Mouse (Mus musculus) stomach, postnatal 0 days (tissue): ENCODE measurements around the gene Rab11b. TPM values are rescaled to one million over a fixed set of nuclear protein-coding genes. Genes with fewer than 3 reads are reported as not detected.

ENCODE experiments used
- ATAC-seq: fragments of 200-750 bp; cut with Nextera tagmentation; 2 replicates; pipeline ENCODE4 v1.8.0; 2017; ENCODE audit not compliant: low FRiP score, low TSS enrichment
- DNase-seq: peaks from one replicate; pipeline ENCODE4 v3.0.0-alpha.2; 2016; ENCODE audit warnings: low spot score
- H3K27ac ChIP-seq: fragments of 300-500 bp; sonication (generic); replicated peaks from 2 replicates; pipeline ENCODE4 v1.5.1; 2014; ENCODE audit warnings: mild to moderate bottlenecking, control low read depth
- H3K27me3 ChIP-seq: fragments of 300-500 bp; sonication (generic); 2 replicates; pipeline ENCODE4 v1.6.1; 2014; ENCODE audit warnings: low read length; ENCODE audit not compliant: control insufficient read depth, insufficient read depth
- H3K36me3 ChIP-seq: fragments of 300-500 bp; sonication (generic); 2 replicates; pipeline ENCODE4 v1.6.1; 2014; ENCODE audit warnings: low read length, mixed read lengths; ENCODE audit not compliant: control insufficient read depth, insufficient read depth
- H3K4me1 ChIP-seq: fragments of 300-500 bp; sonication (generic); replicated peaks from 2 replicates; pipeline ENCODE4 v1.6.1; 2014; ENCODE audit warnings: antibody characterized with exemption; ENCODE audit not compliant: control insufficient read depth, insufficient read depth
- H3K4me2 ChIP-seq: fragments of 300-500 bp; sonication (generic); replicated peaks from 2 replicates; pipeline ENCODE4 v1.6.1; 2014; ENCODE audit warnings: low read depth, mild to moderate bottlenecking, control low read depth, moderate library complexity
- H3K4me3 ChIP-seq: fragments of 300-500 bp; sonication (generic); 2 replicates; pipeline ENCODE4 v1.5.1; 2014; ENCODE audit warnings: low read depth, low read length, control low read depth
- H3K9ac ChIP-seq: fragments of 300-500 bp; sonication (generic); 2 replicates; pipeline ENCODE4 v1.6.1; 2014; ENCODE audit warnings: mild to moderate bottlenecking, low read length, control low read depth, mixed read lengths
- H3K9me3 ChIP-seq: fragments of 300-500 bp; sonication (generic); 2 replicates; pipeline ENCODE4 v1.6.1; 2016; ENCODE audit warnings: low read length; ENCODE audit not compliant: control insufficient read depth
- CTCF ChIP-seq: IDR thresholded peaks from 2 replicates; pipeline ENCODE4 v1.5.1; 2016; ENCODE audit warnings: antibody characterized with exemption, low read depth, mild to moderate bottlenecking, moderate library complexity
- EP300 ChIP-seq: optimal IDR thresholded peaks from 2 replicates; pipeline ENCODE3; 2016; ENCODE audit warnings: antibody characterized with exemption
- WGBS: fragments of 180-500 bp; shearing (Covaris S2); extraction: QIAGEN DNeasy Blood & Tissue Kit; methylation state at CpG from one replicate; pipeline ENCODE4 v1.1.7; 2014; 5-methylcytosine and 5-hydroxymethylcytosine counted together
- polyA plus RNA-seq: library from polyadenylated mRNA; unstranded; fragments of >200 nt; fragmentation: Nextera tagmentation; extraction: Ambion mirVana; gene quantifications from 2 replicates; pipeline ENCODE4 v1.2.1, GENCODE M21; 2015

Gene Rab11b
- polyA plus RNA-seq, 1 experiment from 2014 or later, result 164 TPM

GRCm38 (mm10) chr17:33779271-33779966, 19.1 kb upstream of the Rab11b start:
- 18% methylated on average over 9 of the region's 9 CpGs for WGBS
- Histone ChIP-seq H3K27me3 (no peaks in the 10 kb centered on the region), H3K36me3 (no peaks in the 10 kb centered on the region), H3K9ac (peak overlapping the region; percentile 24), H3K4me3 (peak overlapping the region; percentile 24), H3K27ac (peak overlapping the region; percentile 84), H3K9me3 (no peaks in the 10 kb centered on the region), H3K4me1 (peaks cover 31% of the 10 kb centered on the region), H3K4me2 (peak overlapping the region; percentile 75)
- peak; percentile 85 for ATAC-seq
- TF ChIP-seq CTCF (no peak), EP300 (peak; percentile 81)
- DNase-seq, result peak; percentile 87

DNA sequence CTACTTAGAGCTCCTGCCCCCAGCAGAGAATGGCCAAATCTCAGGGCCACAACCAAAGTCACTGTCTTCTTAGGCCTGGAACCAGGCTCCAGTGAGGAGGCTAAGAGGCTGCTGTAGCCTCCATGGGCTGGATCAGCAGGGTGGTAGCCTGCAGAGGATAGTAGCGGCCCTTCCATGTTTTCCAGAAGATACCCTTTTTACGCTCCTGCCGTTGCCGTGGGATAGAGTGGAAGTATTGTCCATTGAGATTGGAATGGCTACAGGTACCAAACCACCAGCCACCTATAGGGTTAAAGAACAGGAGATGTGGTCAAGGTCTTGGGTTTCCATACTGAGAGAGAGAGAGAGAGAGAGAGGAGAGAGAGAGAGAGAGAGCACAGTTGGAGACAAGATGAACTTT, 15.0 kb upstream of the Rab11b start:
- H3K4me3 ChIP-seq, result no peak overlapping the region
- H3K4me2 ChIP-seq, result no peak overlapping the region
- ATAC-seq (no peak), DNase-seq (no peak)
- H3K36me3 ChIP-seq, result no peaks in the 10 kb centered on the region
- H3K4me1 ChIP-seq, result peaks cover 14% of the 10 kb centered on the region
- TF ChIP-seq CTCF (no peak), EP300 (no peak)
- no peak overlapping the region for H3K9ac ChIP-seq
- no peaks in the 10 kb centered on the region for H3K27me3 ChIP-seq
- H3K27ac ChIP-seq, result no peak overlapping the region
- 97% methylated on average over 4 of the region's 4 CpGs for WGBS
- no peaks in the 10 kb centered on the region for H3K9me3 ChIP-seq

DNA sequence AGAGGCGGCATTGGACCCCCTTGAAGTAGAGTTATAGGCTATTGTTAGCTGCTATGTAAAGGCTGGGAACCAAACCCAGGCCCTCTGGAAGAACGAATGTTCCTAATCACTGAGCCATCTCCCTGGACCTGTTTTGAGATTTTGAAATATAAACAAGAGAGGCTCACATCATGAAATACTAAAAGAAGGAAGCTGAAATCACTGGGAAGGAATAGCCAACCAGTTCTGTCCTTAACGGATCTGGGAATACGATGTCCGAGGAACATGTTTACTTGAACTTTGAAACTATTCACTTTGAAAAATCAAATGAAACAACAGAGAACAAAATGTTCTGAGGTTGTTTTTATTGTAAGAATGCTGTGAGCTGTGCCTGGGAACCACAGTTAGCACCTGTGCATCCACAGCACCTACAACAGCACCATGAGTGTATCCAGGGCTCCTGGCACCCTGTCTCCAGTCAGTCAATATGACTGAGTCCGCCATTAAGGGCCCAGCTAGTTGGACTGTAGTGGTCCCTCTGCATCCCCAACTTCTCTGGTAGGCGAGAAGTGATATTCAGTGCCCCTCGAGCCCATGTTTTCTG, 14.3 kb upstream of the Rab11b start:
- no peak for DNase-seq
- no peak overlapping the region for H3K4me2 ChIP-seq

GRCm38 (mm10) chr17:33773871-33774572, 13.7 kb upstream of the Rab11b start:
- H3K9ac ChIP-seq, result no peak overlapping the region

More for the DNA sequence above, 14.3 kb upstream of the Rab11b start:
- Histone ChIP-seq H3K4me3 (no peak overlapping the region), H3K9me3 (no peaks in the 10 kb centered on the region), H3K9ac (no peak overlapping the region), H3K27me3 (no peaks in the 10 kb centered on the region), H3K4me1 (peaks cover 8% of the 10 kb centered on the region), H3K27ac (no peak overlapping the region), H3K36me3 (no peaks in the 10 kb centered on the region)
- TF ChIP-seq EP300 (no peak), CTCF (no peak)
- WGBS, result 79% methylated on average over 8 of the region's 8 CpGs
- ATAC-seq, result no peak

DNA sequence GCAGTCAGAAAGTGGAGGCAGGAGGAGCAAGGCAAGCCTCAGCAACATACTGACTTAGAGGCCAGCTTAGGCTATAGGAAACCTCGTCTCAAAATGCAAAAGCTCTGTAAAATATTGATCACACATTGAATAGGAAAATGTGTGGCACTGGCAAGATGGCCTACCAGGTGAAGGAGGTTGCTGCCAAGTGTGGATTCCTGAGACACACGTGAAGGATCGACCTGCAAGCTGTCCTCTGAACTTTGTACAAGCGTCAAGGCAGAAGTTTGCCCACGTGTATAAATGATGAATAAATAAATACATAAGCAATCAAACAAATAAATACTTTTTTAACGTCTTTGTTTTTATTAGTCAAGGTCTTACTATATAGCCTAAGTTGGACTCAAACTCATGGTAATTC, 13.1 kb upstream of the Rab11b start:
- Histone ChIP-seq H3K27me3 (no peaks in the 10 kb centered on the region), H3K9me3 (no peaks in the 10 kb centered on the region), H3K36me3 (no peaks in the 10 kb centered on the region), H3K9ac (no peak overlapping the region), H3K27ac (no peak overlapping the region), H3K4me2 (no peak overlapping the region), H3K4me3 (no peak overlapping the region), H3K4me1 (peaks cover 2% of the 10 kb centered on the region)
- TF ChIP-seq CTCF (no peak), EP300 (no peak)
- WGBS, result 70% methylated on average over 6 of the region's 6 CpGs
- DNase-seq (no peak), ATAC-seq (no peak)

More at GRCm38 (mm10) chr17:33773871-33774572, 13.7 kb upstream of the Rab11b start:
- TF ChIP-seq CTCF, result no peak
- TF ChIP-seq EP300, result no peak
- Histone ChIP-seq H3K9me3 (no peaks in the 10 kb centered on the region), H3K27me3 (no peaks in the 10 kb centered on the region), H3K4me2 (no peak overlapping the region), H3K36me3 (no peaks in the 10 kb centered on the region), H3K27ac (no peak overlapping the region), H3K4me3 (no peak overlapping the region), H3K4me1 (peaks cover 8% of the 10 kb centered on the region)
- 86% methylated on average over 6 of the region's 6 CpGs for WGBS
- DNase-seq, result no peak
- ATAC-seq, result no peak

GRCm38 (mm10) chr17:33771617-33772016, 11.3 kb upstream of the Rab11b start:
- no peaks in the 10 kb centered on the region for H3K4me1 ChIP-seq
- H3K9ac ChIP-seq, result no peak overlapping the region
- H3K27me3 ChIP-seq, result no peaks in the 10 kb centered on the region
- no peak overlapping the region for H3K4me3 ChIP-seq
- no peaks in the 10 kb centered on the region for H3K9me3 ChIP-seq
- H3K36me3 ChIP-seq, result no peaks in the 10 kb centered on the region
- DNase-seq (no peak), ATAC-seq (no peak)
- no peak overlapping the region for H3K4me2 ChIP-seq
- H3K27ac ChIP-seq, result no peak overlapping the region
- WGBS, result 92% methylated on average over 4 of the region's 4 CpGs
- TF ChIP-seq CTCF, result no peak
- no peak for TF ChIP-seq EP300
